Mouse (Mus musculus): ENCODE results near the gene Nrbp1.

GRCm38 (mm10) chr5:31298486-31298885, 57.8 kb downstream of the Nrbp1 start:
- TF ChIP-seq CTCF (IDR thresholded peaks at IDR 0.05; ENCODE audit: low read depth, low read length) (no peak), POLR2A (IDR thresholded peaks at IDR 0.05; ENCODE audit: borderline replicate concordance, low read depth, low read length) (no peak)
